Mouse (Mus musculus): Measurements from ENCODE around the gene Gm12790. TPM values are rescaled to one million over a fixed set of nuclear protein-coding genes. Genes with fewer than 3 reads are reported as not detected.
"Not testable (repeated sequence)": the region's sequence is repeated elsewhere in the genome, so short reads cannot be mapped to it uniquely, and the experiment has no call there.

Gene Gm12790
- not detected for total RNA-seq (2021)
- long read RNA-seq, experiment 1 = 0 reads
- long read RNA-seq, experiment 2 = 0 reads

- DNase-seq (ENCODE audit: low spot score in 2 of 2); intact Hi-C loops (cut with DNase I): not testable (repeated sequence)
Measured at GRCm38 (mm10) chr4:101980949-101981348, at the start of gene Gm12790. Gene Gm12790 (minus strand): TSS chr4:101981049.

- DNase-seq (ENCODE audit: low spot score in 2 of 2) = no peak
- intact Hi-C loops (cut with DNase I) = no loop called here
Measured at GRCm38 (mm10) chr4:102026619-102027018, 45.8 kb upstream of the Gm12790 start.

GRCm38 (mm10) chr4:101998267-101998922 lies 17.5 kb upstream of the Gm12790 start:
- peak; percentile 32 to 85 for DNase-seq (ENCODE audit: low spot score in 2 of 2)
- intact Hi-C loops (cut with DNase I) = loop anchor here (1.0 to 10.0 kb wide), 4 partner anchors 136 to 824 kb away; no protein-coding TSS in a partner anchor

GRCm38 (mm10) chr4:101997426-101997825 lies 16.6 kb upstream of the Gm12790 start:
- intact Hi-C loops (cut with DNase I) = loop anchor here (5.0 to 10.0 kb wide), 3 partner anchors 135 to 823 kb away; no protein-coding TSS in a partner anchor
- DNase-seq (ENCODE audit: low spot score in 2 of 2) = no peak

GRCm38 (mm10) chr4:101986326-101986725 lies 5.5 kb upstream of the Gm12790 start, which contains the start of gene Gm12789:
Gene Gm12789 (plus strand): TSS chr4:101986626.
- DNase-seq (ENCODE audit: low spot score in 2 of 2); intact Hi-C loops (cut with DNase I): not testable (repeated sequence)

- intact Hi-C loops (cut with DNase I) = no loop called here
- no peak for DNase-seq (ENCODE audit: low spot score in 2 of 2)
Measured at GRCm38 (mm10) chr4:101985678-101986077, 4.8 kb upstream of the Gm12790 start.

GRCm38 (mm10) chr4:101940107-101940506 lies 40.7 kb downstream of the Gm12790 start, which contains the start of gene Gm12794:
Gene Gm12794 (plus strand): TSS chr4:101940407.
- intact Hi-C loops (cut with DNase I); DNase-seq (ENCODE audit: low spot score in 2 of 2): not testable (repeated sequence)

Other genes starting within 250 kb of the Gm12790 start
- not detected for gene B020004J07Rik, start 137.0 kb downstream of the Gm12790 start, total RNA-seq (2021)
- not detected for gene C130073F10Rik, start 87.3 kb downstream of the Gm12790 start, total RNA-seq (2021)
- not detected for gene Gm12800, start 71.9 kb downstream of the Gm12790 start, total RNA-seq (2021)
- gene Gm12794, start 40.6 kb downstream of the Gm12790 start, total RNA-seq (2021) = not detected
- not detected for gene Gm12789, start 5.6 kb upstream of the Gm12790 start, total RNA-seq (2021)
- 100 to 1,000 TPM; 101 to 102 TPM for gene Pde4b, start 106.5 kb upstream of the Gm12790 start, total RNA-seq (2021)